16 mouse cellular contexts compared by ENCODE assay signal in the genomic region with DNA sequence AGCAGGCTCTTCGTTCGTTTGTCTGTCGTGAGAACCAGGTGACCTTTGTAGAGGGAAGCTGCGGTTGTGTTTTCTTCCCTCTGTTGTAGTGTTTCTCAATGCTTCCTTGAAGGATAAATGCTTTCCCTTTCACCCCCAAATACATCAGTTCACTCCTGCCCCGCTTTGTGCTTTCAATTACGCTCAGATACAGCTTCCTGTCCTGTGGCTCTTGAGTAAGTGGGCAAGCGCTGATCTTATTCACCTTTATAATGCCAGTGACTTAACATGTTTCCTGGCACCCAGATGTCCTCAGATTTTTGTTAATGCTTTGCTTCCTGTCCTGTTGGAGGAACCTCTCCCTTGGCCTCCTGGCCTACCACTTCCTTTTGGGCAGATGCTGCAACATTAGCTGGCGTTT. TPM values are rescaled to one million over a fixed set of nuclear protein-coding genes. Genes with fewer than 3 reads are reported as not detected.
DNase-seq lines count a peak whose midpoint lies in the region; ATAC-seq lines count a peak whose summit lies in the region.
"Had no signal": no experiment of that assay in that cellular context is flagged by ENCODE, and none has a peak within 500 bp of the region (broad histone marks: within the 10 kb centered on the region; RNA-seq: fewer than 3 reads in every experiment).

No protein-coding gene starts in this region.

- H3K27me3 ChIP-seq in kidney, embryonic 14.5 days (ENCODE audit: control insufficient read depth, insufficient read depth, low read length): no peaks in the 10 kb centered on the region
- H3K27me3 ChIP-seq: CH12.LX; embryonic facial prominence, embryonic 13.5 days; heart, embryonic 13.5 days; hindbrain, embryonic 13.5 days had no signal

- peak; percentile 39 for DNase-seq in kidney, adult 9 months
- DNase-seq in c-Kit-positive CD71-negative TER-119-negative erythroid progenitor cells, embryonic 14.5 days (ENCODE audit: low read depth): peak; percentile 23
- peak; percentile 19 for DNase-seq in induced T-regulatory cell, adult 2 months (ENCODE audit: low read depth)
- no peak for DNase-seq in urinary bladder, postnatal 10 days (ENCODE audit: low spot score)
- no peak for DNase-seq in thymus, postnatal 0 days (ENCODE audit: low spot score)
- DNase-seq: cerebellum, adult 11-12 months; lung, postnatal 4 days; midbrain, embryonic 14.5 days; right cerebral cortex, postnatal 14 days had no signal

- peaks cover 20% of the 10 kb centered on the region; the same call in 1 of the 2 replicates for H3K4me1 ChIP-seq in kidney, embryonic 14.5 days (ENCODE audit: control insufficient read depth, insufficient read depth, low read length)

- no peak for ATAC-seq in kidney, embryonic 14.5 days (ENCODE audit: low FRiP score, low TSS enrichment)
- ATAC-seq in megakaryocyte progenitor cell, adult 5-6 weeks (replicated peaks; ENCODE audit: poor library complexity): peak; percentile 79

- H3K27ac ChIP-seq in kidney, embryonic 14.5 days (ENCODE audit: low read depth, low read length): no peak overlapping the region
- H3K27ac ChIP-seq: embryonic facial prominence, embryonic 13.5 days; hindbrain, embryonic 13.5 days had no signal

- H3K4me3 ChIP-seq in kidney, embryonic 14.5 days (ENCODE audit: low read length): no peak overlapping the region
- H3K4me3 ChIP-seq: embryonic facial prominence, embryonic 13.5 days; heart, embryonic 13.5 days; hindbrain, embryonic 13.5 days had no signal

- H3K4me2 ChIP-seq in kidney, embryonic 14.5 days (replicated peaks; ENCODE audit: low read depth, low read length): no peak overlapping the region
- H3K4me2 ChIP-seq: embryonic facial prominence, embryonic 13.5 days; heart, embryonic 13.5 days; hindbrain, embryonic 13.5 days; liver, embryonic 11.5 days had no signal

- H3K9ac ChIP-seq in kidney, embryonic 14.5 days (ENCODE audit: low read depth, low read length): no peak overlapping the region
- H3K9ac ChIP-seq: embryonic facial prominence, embryonic 13.5 days; heart, embryonic 13.5 days; hindbrain, embryonic 13.5 days had no signal

- 53% methylated on average over 8 of the region's 8 CpGs for WGBS in kidney, embryonic 14.5 days

- no peaks in the 10 kb centered on the region for H3K36me3 ChIP-seq in kidney, embryonic 14.5 days (ENCODE audit: control insufficient read depth, insufficient read depth, low read length)
- H3K36me3 ChIP-seq: embryonic facial prominence, embryonic 13.5 days; heart, embryonic 13.5 days; hindbrain, embryonic 13.5 days had no signal

- H3K9me3 ChIP-seq in kidney, embryonic 14.5 days (ENCODE audit: control insufficient read depth, low read length): no peaks in the 10 kb centered on the region
- H3K9me3 ChIP-seq: embryonic facial prominence, embryonic 13.5 days; heart, embryonic 13.5 days; hindbrain, embryonic 13.5 days had no signal

RNA-seq across cellular contexts. Expression of gene Chn2, which starts 19.5 kb away (rescaled TPM):
- 13.3 and 17.3 TPM in 2 replicates for polyA plus RNA-seq in kidney, embryonic 14.5 days (2014; fragmentation: Nextera tagmentation; extraction: Ambion mirVana)
- total RNA-seq in megakaryocyte progenitor cell, adult 5-6 weeks (2015): 7.5 and 10.9 TPM in 2 replicates
- total RNA-seq in megakaryocyte progenitor cell, adult 5-6 weeks (2017): 8.0 and 9.5 TPM in 2 replicates
- polyA plus RNA-seq in thymus, postnatal 0 days (2015; fragmentation: Nextera tagmentation; extraction: Ambion mirVana): 7.5 and 8.4 TPM in 2 replicates
- total RNA-seq: CH12.LX had no signal

Comparison
In these comparisons a context has a peak if more than half of its experiments do, and no peak if none do; other contexts are left out.
1. DNase-seq: peak in kidney, adult 9 months (single experiment), c-Kit-positive CD71-negative TER-119-negative erythroid progenitor cells, embryonic 14.5 days (single experiment) and induced T-regulatory cell, adult 2 months (single experiment); none in urinary bladder, postnatal 10 days (single experiment) and thymus, postnatal 0 days (single experiment).